Mouse (Mus musculus) left cerebral cortex, adult 11 months (tissue): ENCODE measurements at regions not wholly inside any gene's neighbourhood (a gene's known extent, or its start where the extent isn't known, plus 50 kb on each side); places are given as distances from the start of the nearest gene placed in this dataset.

Experiments used
- DNase-seq: peaks from one replicate; pipeline ENCODE4 v3.0.0; 2022; ENCODE audit warnings: low spot score

DNA sequence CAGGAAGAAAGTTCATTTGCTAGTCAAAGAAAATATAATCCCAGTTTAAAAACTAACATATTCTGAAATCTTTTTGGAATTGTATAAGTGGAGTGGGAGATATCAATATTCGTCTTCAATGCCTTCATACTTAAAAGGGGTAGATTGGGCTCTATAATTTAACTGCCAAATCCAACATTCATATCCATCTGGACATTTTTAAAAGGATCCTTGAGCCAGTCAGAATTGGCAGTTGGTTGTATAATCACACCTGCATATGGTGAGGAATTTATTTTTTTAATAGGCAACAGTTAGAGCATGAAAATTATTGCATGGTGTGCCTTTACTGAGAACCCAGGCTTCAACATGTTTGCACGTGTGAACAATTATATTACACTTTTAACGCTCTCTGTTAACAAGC, 419.5 kb upstream of the Cd180 start:
- DNase-seq: no peak

DNA sequence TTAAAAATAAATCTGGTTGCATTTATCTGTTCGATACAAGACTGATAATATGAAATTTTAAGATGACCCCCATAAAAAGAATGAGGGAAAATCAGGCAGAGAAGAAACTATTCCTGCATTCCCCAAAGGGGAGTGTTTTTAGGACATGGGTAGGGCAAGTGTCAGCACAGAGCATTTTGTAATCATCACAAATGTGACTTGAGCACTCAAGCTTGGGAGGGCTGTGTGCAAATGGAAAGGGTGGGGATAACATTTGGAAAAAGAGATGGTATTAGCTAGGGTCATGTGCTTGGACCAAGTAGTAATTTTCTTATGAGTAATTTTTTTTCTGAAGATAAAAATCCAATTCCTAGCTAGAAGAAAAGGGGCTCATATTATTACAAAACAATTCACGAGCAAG, 418.1 kb upstream of the Cd180 start:
- DNase-seq: no peak

DNA sequence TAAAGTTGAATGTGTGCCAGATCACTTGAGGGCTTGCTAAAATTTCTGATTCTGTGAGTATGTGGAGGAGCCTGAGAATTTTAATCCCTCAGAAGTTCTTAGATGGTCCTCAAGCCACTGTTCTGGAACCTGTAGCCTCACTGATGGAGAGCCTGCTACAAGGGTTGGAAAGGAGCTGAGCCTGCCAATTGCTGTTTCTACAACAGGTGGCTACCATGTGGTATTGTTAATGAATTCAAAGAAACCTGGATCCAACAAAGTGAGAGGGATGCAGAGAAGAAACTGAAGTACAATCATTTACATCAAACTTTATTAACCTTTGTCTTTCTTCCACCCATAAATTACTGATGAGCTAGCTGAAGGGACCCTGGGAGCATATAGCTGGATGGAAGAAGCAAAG, 416.5 kb upstream of the Cd180 start:
- DNase-seq: no peak

DNA sequence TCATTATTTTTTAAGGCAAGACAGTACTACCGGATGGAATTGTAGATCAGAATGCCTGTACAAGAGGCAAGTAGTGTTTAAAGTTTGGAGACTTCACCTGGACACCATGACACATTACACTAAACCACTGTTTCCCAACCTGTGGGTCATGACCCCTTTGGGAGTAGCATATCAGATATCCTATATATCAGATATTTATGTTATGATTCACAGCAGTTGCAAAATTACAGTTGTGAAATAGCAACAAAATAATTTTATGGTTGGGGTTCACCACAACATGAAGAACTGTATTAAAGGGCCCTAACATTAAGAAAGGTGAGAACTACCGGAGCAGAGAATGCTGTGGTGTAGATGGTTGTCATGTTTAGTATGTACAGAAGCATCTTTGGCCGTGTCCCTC, 413.2 kb upstream of the Cd180 start:
- DNase-seq: no peak

DNA sequence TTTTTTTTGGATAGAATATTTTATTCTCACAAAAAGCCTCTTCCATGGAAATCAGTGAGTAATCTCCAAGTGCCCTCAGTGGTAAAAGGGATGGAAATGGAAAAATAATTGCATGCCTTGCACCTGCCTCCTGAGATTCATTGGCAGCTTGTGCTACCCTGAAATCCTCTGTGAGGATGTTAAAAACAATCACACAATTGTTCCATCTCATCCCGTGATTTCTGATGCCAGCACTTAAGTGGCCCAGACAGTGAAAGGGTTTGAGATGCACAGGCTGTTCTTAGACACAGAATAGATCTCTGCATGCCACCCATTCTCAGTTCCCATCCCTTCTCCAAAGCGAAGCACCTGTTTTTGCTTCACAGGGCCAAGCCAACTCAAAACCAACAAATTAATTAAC, 398.9 kb upstream of the Cd180 start:
- no peak for DNase-seq

DNA sequence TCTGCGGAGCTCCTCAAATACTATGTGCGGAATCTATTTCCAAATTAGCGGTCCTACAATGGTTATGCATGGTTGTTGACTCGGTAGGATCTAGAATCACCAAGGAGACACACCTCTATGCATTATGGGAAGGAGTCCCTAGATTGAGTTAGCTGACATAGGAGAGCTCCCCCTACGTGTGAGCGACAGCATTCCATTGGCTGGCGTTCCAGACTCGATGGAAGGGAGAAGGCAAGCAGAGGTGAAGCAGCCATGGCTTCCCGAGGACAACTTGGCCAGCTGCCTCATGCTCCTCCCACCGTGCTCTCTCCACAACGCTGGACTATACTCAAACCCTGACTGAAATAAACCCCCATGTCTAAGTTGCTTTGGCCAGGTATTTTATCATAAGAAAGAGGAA, 398.3 kb upstream of the Cd180 start:
- DNase-seq: no peak

DNA sequence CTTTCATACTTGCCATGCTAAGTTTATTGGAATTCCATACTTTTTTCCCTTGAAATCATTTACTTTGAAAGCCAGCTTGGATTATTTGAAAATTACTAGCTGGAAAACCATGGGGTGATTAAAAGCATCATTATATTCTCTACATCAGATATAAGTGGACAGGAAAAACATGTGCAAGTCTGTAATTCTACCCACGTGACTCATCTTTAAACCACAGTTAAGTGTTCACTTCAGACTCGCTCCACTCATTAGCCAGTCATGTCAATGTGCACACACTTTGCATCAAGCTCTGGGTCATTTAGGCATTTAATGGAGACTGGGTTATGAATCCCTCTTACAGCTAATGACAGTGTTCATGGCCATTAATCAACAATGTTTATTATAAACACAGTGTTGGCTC, 385.4 kb upstream of the Cd180 start:
- DNase-seq: no peak

DNA sequence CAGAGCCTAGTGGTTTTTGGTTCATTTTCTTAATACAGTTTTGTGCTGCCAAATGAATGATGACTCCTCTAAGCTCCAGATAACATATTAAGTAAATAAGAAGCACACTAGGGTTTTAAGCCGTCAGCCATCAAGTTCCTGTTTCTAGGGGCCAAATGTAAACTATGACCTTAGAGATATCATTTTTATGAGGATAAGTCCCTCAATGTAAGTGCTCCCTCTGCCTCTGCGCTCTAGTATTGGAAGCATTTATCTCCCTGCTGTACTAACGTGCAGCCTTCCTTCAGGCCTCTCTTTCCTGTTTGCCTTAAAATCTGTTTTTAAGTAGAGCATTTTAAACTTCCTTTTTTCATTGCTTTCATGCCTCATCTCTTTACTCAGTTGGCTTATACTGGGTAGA, 381.3 kb upstream of the Cd180 start:
- no peak for DNase-seq

DNA sequence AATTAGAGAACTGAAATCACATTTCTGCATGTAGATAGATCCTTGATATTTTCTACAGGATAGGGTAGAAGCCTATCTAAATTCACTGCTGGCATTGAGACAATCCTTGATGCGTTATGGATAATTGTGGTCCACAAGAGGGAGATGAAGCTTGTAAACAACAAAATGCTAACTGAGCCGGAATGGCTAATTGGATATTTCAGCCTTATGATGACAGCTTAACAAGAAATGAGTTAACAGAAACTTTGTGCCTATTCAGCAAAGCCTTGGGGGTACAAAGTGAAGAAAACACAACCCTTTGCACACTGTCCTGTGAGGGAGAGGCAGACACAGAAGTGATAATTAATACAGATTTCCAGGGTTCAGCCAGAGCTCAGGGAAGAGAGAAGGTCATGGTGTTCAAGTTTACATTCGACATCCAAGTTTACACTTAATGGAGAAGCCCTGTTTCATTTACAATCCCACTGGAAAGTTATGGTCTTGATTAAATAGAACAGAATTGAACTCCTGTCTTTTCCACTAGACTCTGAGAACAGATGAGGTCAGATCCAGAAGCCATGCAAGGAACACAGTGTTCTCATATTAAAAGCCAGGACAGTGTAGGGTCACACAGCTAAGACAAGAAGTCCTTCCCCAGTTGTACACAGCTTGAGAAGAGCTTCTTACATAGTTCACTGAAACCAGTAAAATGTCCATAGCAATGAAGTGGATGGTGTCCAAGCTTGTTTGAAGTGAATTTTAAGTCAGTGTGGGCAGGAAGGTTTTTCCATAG, 377.3 kb upstream of the Cd180 start:
- no peak for DNase-seq

DNA sequence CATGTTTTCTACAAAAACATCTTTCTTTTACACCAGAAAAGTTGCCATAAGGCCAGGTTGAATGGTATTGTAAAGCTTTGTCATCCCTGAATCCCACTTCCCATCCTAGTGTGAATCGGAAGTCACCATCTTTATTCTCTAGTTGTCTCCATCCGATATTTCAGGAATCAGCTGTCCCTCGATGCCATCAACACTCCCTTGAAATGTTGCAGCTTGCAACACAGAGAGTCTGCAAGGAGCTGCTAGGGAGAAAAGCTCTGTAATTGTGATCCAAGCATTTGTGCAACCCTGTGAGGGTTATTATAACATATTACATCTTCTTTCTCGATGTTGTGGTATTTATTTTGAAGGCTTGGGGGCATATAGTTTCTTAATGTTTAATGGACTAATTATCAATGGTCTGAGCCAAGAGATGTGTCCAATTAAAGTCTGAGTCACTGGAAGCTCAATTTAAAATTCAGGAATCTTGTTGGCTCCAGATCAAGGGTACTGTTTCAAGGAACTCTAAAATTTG, 374.4 kb upstream of the Cd180 start:
- no peak for DNase-seq

DNA sequence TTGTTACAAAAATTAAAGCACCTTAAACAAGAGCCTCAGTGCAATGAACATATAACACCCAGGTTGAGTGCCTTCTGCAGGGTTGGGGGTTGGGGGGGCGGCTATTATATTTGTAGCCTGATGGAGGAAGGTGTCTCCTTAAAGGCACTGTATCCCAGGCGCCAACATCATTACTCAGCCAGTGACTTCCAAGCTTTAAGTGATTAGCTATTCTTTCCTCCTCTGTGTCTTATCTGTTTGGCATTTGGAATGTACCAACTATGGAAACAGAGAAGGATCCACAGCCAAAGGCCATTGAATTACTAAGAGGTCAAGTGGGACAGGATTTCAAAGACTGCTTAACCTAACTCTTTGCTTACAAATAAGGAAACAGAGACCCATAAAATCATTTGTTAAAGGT, 373.9 kb upstream of the Cd180 start:
- DNase-seq: no peak

DNA sequence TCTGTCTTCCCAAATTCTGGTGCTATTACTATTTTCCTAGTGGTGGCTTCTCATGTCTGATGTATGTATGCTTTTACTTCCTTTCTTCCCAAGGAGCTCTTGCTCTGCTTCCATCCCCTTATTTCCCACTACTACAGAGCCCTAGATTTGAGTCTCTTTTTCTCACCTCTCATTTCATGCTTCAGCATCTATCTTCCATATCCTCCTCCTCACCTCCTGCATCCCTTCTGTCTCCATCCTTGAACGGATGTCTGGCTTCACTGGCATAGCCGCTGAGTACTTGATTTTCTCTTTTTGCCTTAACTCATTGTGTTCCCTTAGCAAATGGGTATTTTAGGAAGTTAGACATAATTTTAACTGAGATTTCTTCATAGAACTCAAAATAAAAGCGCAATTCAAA, 369.5 kb upstream of the Cd180 start:
- no peak for DNase-seq

DNA sequence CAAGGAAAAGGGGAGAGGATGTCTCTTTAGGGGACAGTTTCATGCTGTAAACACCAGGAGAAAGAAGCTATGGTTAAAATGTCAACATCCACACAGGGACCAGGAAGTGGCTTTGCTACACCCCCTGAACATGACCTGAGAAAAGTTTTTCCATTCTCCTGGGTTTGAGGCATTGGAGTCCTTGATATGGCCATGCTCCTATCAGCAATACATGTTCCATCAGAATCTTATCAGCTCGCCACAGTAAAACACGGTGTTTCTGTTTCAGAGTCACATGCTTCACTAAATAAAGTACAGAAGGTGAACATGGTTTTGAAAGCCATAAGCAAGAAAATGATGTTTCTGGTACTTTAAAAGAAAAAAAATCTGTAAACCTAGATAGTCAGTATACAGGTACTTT, 367.4 kb upstream of the Cd180 start:
- no peak for DNase-seq

DNA sequence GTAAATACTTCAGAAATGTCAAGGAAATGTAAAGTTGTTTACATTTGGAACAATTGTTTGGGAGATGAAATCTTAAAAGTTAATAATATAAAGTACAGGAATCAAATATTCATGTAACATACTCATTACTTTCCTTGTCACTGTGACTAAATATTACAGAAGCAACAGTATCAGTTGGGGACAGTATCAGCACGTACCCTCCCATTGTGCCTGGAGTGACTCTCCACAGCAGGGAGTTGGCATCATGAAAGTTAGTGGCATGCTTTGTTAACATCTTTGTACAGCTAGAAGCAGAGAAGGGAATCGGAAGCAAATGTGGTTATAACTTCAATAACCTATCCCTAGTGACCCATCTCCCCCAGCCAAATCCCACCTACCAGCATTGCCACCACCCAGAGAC, 366.8 kb upstream of the Cd180 start:
- no peak for DNase-seq

DNA sequence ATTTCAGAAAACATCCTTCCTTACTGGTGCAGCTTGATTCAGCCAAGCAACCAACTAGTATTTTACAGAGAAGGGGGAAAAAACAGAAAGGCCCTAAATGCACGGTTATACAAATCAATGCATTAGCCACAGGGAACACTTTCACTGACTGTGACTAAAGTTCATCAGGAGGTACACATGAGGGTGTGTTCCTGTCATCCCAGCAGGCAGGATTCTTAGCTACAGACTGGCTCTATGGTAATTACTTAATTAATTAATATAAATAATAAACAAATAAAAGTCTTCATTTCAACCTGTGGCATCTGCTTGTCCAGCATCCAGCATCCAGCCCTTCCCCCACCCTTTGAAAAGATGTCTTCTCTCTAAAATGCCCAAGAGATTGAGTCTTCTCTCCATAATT, 359.7 kb upstream of the Cd180 start:
- DNase-seq: no peak

DNA sequence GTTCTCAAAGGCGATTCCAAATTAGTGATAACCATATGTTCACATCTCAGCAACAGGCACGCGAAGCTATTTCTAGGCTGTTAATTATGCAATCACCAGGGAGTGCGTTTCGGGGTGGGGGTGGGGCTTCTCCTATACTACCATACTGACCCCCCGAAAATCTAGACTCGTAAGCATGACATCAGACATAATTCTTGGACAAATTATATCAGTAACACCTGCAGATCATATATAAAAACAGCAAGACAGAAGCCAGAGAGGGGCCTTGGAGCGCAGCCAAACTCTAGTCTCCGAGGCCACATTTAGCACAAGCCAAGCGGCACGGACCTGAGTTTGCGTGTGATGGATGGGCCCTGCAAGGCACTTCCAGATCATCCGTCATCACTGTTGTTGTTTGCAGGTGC, 359.2 kb upstream of the Cd180 start:
- DNase-seq: no peak

DNA sequence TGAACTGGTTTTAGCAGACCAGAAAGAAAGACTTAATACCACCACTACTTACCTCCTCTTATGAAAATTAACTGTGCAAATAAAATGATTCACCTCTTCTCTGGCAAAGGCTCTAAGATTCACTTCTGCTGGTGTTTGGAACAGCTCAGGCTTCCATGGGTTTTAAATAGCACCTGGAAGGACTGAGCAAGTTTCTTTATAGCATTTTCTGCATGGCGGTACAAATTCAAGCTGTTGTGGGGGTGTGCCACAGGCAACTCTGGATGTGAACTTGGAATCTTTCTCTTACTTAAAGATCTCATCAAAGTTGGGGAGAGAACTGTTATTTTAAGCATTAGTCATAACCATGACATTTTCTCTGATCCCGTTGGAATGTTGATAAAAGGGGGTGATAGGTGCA, 350.1 kb upstream of the Cd180 start:
- DNase-seq: peak; percentile 19

DNA sequence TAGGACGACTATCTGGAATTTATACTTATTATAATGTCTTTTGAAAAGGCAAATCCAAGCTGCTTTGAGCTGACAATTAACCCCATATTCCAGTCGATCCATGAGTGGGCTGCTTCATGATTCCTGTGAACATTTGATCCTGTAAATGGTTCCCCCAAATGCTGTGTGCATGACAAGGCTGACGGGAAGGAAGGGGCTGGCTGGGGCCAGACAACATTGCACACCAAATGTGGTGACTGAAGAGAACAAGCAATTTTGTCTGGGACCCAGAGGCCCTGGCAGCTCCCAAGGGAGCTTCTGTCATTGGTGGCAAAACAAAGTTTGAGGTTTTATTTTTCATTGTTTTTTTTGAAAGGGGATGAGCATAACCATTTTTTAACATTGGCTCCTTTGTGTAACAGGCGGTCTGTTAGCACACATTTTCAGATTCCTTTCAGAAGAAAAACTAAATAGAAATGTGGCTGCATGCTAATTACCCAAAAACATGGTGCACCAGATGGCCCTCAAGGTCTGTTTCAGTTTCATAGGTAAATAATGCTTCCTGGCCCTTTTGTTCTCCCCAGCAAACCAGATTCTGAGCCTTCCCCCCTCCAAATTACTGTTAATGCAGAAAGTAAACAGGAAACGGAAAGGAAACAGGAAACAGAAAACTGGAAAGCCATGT, 348.6 kb upstream of the Cd180 start:
- DNase-seq: no peak

DNA sequence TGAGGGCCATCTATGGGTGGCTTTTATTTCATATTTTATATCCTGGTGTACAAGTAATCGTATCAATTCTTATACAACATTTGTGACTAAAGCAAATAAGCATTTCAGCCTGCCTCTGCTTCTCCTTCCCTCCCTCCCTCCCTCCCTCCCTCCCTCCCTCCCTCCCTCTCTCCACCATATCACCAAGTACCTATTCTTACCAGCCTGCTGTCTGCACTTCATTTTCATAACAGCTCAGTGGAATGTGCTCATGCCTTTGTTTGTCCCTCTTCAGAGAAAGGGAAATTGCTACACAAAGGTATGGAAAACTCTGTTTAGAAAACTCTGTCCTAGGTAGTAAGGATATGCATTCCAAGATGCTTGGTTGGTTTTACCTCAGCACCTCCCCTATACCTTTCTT, 343.9 kb upstream of the Cd180 start:
- DNase-seq: no peak

DNA sequence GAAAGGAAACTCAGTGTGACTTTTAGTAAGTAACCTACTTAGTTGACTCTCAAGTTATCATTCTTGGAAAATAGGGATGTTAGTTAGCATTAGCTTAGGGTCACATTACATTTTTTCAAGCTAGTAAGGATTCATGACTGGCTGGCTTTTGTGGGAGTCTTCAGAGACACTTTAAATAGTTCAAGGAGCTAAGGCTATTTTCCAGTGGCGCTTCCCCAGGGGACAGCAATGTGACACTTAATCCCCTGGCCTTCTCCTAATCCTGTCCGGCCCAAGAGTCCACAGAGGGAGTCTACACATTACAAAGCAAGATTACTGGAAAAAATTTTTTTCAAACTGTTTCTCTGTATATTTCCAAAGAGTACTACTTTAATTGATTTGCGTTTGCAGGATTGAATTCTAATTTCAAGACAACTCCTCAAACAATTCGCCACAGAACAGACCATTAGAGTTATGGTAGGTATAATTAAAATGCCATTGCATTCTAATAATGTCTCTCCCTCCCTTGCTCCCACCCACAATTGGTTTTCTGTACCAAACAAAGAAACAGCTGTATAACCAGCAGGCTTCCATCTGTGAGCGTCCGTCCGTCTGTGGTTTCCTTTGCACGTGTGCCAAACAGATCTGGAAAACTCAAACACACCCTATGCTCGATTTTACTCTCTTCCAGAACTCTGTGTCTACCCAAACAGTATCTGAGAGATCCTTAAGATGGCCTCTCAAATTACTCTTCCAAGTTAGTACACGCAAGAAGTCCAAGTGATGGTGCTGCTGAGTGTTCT, 341.1 kb upstream of the Cd180 start:
- DNase-seq: no peak

DNA sequence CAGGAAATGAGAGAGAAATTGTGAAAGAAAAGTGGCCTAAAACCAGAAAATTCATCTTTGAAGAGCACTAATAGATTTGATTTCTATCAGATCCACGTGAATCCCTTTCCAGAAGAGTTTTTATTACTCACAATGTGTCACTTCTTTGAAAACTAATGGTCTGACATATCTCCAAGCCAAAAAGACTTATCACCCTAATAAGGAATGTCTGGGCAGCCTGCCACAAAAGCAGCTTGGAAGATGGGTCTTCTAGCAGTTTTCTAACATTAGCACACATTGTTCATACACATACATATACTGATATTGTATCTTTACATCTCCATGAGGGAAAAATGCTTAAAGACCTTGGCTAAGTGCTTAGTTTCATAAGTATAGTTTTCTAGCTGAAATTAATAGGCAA, 337.8 kb upstream of the Cd180 start:
- no peak for DNase-seq

DNA sequence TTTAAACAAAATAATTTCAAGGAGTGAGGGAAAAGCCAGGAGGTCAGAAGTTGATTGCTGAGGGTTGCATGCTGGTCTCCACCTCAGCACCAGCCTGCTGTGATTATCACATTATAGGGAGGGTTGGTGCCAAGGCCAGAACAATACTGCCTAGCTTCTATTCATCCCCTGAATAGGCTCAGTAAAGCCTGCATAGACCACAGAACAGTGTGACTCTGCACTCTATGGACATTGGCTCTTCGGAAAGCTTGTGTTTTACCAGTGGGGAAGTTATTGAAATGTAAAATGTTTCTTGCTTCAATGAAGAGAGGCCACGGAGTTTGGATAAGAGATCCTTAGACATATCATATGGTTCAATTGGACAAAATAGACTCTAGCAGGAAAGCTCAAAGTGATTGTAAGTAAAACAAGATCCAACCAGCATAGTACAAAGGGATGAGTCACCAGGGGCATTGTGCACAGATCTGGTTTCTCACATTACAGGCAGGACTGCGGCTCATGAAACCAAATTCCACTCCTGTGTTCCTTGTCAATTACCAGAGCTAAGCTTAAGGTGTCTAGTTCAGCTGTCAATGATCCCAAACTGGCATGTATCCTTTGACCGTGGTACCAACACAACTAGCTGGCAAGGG, 320.8 kb upstream of the Cd180 start:
- no peak for DNase-seq

DNA sequence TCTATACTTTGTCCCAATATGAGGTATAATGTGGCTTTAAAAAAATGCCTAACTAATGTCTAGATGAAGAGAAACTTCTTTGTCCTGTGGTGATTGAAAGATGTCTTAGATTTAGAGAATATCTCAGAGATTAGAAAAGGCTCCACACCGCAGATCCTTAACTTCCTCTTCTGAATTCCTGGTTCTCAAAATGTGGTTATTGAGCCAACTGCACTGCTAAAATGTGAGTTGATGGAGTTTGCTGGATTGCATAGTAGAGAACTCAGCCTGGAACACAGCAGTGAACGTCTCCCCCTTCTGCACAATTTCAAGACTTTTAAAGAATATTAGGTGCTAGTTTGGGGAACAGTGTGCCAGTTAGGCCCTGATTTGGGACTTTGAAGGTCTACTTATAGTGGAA, 312.7 kb upstream of the Cd180 start:
- DNase-seq: no peak
